Mouse (Mus musculus) hindbrain, embryonic 15.5 days (tissue): Measurements from ENCODE around the gene Nat10. TPM values are rescaled to one million over a fixed set of nuclear protein-coding genes. Genes with fewer than 3 reads are reported as not detected.

Experiments
- ATAC-seq: fragments of 200-750 bp; cut with Nextera tagmentation; 2 replicates; pipeline ENCODE4 v1.8.0; 2017; ENCODE audit warnings: low read depth, moderate number of reproducible peaks, moderate TSS enrichment; ENCODE audit not compliant: low FRiP score
- H3K27ac ChIP-seq: fragments of 300-500 bp; sonication (generic); replicated peaks from 2 replicates; pipeline ENCODE4 v1.5.1; 2015; ENCODE audit warnings: mild to moderate bottlenecking, inconsistent platforms
- H3K27me3 ChIP-seq: fragments of 300-500 bp; sonication (generic); 2 replicates; pipeline ENCODE4 v1.6.1; 2015; ENCODE audit warnings: control low read depth, inconsistent platforms
- H3K36me3 ChIP-seq: fragments of 300-500 bp; sonication (generic); 2 replicates; pipeline ENCODE4 v1.6.1; 2015; ENCODE audit warnings: control low read depth, inconsistent platforms
- H3K4me1 ChIP-seq: fragments of 300-500 bp; sonication (generic); replicated peaks from 2 replicates; pipeline ENCODE4 v1.6.1; 2015; ENCODE audit warnings: control low read depth, inconsistent platforms
- H3K4me2 ChIP-seq: fragments of 300-500 bp; sonication (generic); 2 replicates; pipeline ENCODE4 v1.6.1; 2015; ENCODE audit warnings: moderate library complexity, mild to moderate bottlenecking, inconsistent platforms
- H3K4me3 ChIP-seq: fragments of 300-500 bp; sonication (generic); 2 replicates; pipeline ENCODE4 v1.5.1; 2015; ENCODE audit warnings: mild to moderate bottlenecking, inconsistent platforms
- H3K9ac ChIP-seq: fragments of 300-500 bp; sonication (generic); 2 replicates; pipeline ENCODE4 v1.6.1; 2015; ENCODE audit warnings: inconsistent platforms
- H3K9me3 ChIP-seq: fragments of 300-500 bp; sonication (generic); 2 replicates; pipeline ENCODE4 v1.6.1; 2016; ENCODE audit warnings: control low read depth, inconsistent platforms
- WGBS: fragments of 180-500 bp; shearing (Covaris S2); methylation state at CpG from one replicate; pipeline ENCODE4 v1.1.7; 2015; 5-methylcytosine and 5-hydroxymethylcytosine counted together
- polyA plus RNA-seq: library from polyadenylated mRNA; unstranded; fragments of >200 nt; fragmentation: Nextera tagmentation; extraction: Ambion mirVana; gene quantifications from 2 replicates; pipeline ENCODE4 v1.2.1, GENCODE M21; 2015

Gene Nat10
- polyA plus RNA-seq, 1 experiment from 2014 or later = 20.1 TPM

DNA sequence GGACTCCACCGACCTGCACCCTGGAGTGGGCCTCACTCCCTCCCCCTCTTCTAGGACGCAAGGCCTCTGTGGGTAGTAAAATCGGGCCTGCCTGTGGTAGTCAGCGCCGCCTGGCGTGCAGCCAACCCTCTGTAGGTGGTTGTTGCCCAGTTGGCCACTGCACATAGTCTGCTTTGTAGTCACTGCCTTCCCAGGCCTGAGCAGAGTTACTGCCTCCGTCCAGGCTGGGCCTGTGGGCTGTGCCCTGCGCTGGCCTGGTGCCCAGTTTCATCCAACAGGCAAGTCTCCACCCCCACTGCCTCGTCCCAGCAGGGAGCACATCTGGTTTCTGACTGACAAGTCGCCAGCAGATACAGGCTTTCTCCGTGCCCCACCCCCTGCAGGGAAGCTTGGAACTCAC lies 54.8 kb downstream of the Nat10 start:
- Histone ChIP-seq H3K4me2 (no peak overlapping the region), H3K27me3 (no peaks in the 10 kb centered on the region), H3K4me3 (no peak overlapping the region), H3K9me3 (no peaks in the 10 kb centered on the region), H3K4me1 (peaks cover 26% of the 10 kb centered on the region), H3K36me3 (no peaks in the 10 kb centered on the region), H3K9ac (no peak overlapping the region), H3K27ac (no peak overlapping the region)
- ATAC-seq = peak; percentile 71; the same call in 1 of the 2 replicates
- WGBS = 33% methylated on average over 11 of the region's 11 CpGs

DNA sequence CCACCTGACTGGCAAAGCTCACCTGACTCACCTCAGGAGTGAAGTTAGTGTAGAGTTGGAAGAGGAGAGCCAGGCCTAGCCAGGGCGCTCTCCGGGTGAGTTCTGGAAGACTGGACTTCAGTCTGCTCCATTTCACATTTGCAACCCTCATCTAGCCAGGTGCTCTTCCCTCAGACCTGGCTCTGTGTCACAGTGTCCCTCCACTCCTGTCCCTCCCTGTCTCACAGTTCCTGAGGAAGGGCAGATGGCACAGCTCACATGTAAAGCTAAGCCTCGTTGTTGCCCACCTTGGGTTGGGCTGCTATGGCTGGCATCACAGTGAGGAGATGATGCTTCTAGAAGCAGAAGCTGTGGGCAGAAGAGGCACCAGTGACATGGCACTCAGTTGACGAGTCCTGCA lies 55.2 kb downstream of the Nat10 start:
- WGBS = 82% methylated on average over 4 of the region's 4 CpGs
- H3K36me3 ChIP-seq = no peaks in the 10 kb centered on the region
- H3K4me2 ChIP-seq = no peak overlapping the region
- H3K27me3 ChIP-seq = no peaks in the 10 kb centered on the region
- no peaks in the 10 kb centered on the region for H3K9me3 ChIP-seq
- no peak overlapping the region for H3K9ac ChIP-seq
- no peak overlapping the region for H3K4me3 ChIP-seq
- no peak for ATAC-seq
- H3K27ac ChIP-seq = no peak overlapping the region
- H3K4me1 ChIP-seq = peaks cover 26% of the 10 kb centered on the region

DNA sequence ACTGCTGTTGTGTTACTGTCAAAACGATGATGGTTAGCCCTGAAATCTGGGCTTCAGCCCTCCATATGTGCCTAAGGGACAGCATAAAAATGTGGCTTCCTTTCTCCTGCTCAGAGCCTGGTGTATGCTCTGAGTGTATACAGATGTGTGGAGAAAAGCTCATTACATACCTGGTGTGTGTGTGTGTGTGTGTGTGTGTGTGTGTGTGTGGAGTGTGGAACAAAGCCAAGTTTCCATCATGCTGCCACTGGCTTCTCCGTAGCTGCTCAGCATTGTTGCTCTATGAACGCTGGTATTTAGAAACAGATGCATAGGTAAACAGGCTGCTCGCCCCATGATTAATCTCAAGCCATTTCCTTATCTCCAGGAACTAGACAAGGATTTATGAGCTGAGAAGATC lies 57.2 kb downstream of the Nat10 start:
- Histone ChIP-seq H3K4me3 (no peak overlapping the region), H3K9ac (no peak overlapping the region), H3K4me1 (peaks cover 26% of the 10 kb centered on the region), H3K36me3 (no peaks in the 10 kb centered on the region), H3K27me3 (no peaks in the 10 kb centered on the region), H3K4me2 (no peak overlapping the region), H3K9me3 (no peaks in the 10 kb centered on the region), H3K27ac (peak overlapping the region; percentile 32)
- WGBS = 49% methylated on average over 4 of the region's 4 CpGs
- peak; percentile 55; the same call in 1 of the 2 replicates for ATAC-seq

DNA sequence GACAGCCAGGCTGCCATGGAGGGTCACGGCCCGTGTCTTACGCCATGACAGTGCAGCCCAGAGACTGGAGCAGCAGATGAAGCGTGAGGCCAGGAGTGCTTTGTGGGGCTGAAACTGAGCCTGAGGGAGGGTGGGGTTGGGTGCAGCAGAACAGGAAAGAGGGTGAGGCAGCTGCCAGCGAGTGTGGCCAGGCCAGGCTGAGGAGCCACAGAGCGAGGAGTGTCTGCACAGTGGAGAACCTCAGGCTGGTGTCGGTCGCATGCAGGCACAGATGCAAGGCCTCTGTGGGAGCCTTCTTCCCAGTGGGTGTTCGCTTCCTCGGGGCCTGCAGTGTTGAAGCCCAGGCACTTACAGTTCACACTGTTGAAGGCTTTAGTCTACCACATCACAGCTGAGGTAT lies 57.7 kb downstream of the Nat10 start:
- Histone ChIP-seq H3K4me3 (no peak overlapping the region), H3K27me3 (no peaks in the 10 kb centered on the region), H3K27ac (peak overlapping the region; percentile 32), H3K4me2 (no peak overlapping the region), H3K9ac (no peak overlapping the region), H3K4me1 (peaks cover 26% of the 10 kb centered on the region), H3K36me3 (no peaks in the 10 kb centered on the region), H3K9me3 (no peaks in the 10 kb centered on the region)
- 82% methylated on average over 10 of the region's 10 CpGs for WGBS
- no peak for ATAC-seq

DNA sequence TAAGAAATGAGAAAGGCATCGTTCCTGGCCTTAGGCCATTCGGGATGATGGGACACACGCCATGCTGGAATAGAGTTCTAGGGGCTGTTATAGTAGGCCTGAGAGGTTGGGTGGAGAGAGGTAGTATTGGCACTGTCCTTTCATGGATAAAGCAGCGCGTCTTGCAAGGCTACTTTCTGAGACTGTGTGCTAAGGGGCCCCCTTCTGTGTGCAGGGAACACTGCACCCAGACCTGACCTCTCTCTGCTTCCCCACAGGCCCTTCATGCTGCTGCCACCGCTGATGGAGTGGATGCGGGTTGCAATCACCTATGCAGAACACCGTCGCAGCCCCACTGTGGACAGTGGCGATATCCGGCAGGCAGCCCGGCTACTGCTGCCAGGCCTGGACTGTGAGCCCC lies 60.6 kb downstream of the Nat10 start:
- H3K4me1 ChIP-seq = peaks cover 11% of the 10 kb centered on the region; the same call in 1 of the 2 replicates
- H3K9me3 ChIP-seq = no peaks in the 10 kb centered on the region
- no peak for ATAC-seq
- H3K36me3 ChIP-seq = no peaks in the 10 kb centered on the region
- H3K4me3 ChIP-seq = no peak overlapping the region
- no peak overlapping the region for H3K9ac ChIP-seq
- H3K4me2 ChIP-seq = no peak overlapping the region
- no peak overlapping the region for H3K27ac ChIP-seq
- WGBS = 81% methylated on average over 12 of the region's 12 CpGs
- no peaks in the 10 kb centered on the region for H3K27me3 ChIP-seq

DNA sequence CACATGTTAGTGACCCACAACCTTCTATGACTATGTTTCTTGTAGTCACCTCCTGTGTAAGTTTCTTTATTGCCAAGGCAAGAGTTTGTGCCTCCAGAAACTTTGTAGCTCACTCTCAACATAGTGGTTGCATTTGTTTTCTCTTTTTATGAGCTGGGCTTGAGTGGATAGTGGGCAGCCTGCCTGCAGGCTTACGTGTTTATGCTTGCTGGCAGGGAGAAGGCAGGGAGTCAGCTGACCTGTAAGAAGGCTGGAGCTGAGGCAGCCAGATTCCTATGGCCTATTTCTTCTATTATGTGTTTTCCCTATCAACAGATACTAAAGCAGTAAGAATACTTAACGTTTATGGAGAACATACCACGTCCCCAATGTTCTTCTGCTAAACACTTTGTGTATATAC lies 64.9 kb downstream of the Nat10 start:
- no peaks in the 10 kb centered on the region for H3K4me1 ChIP-seq
- no peaks in the 10 kb centered on the region for H3K9me3 ChIP-seq
- ATAC-seq = no peak
- no peak overlapping the region for H3K4me2 ChIP-seq
- no peak overlapping the region for H3K27ac ChIP-seq
- no peak overlapping the region for H3K4me3 ChIP-seq
- no peak overlapping the region for H3K9ac ChIP-seq
- no peaks in the 10 kb centered on the region for H3K27me3 ChIP-seq
- H3K36me3 ChIP-seq = no peaks in the 10 kb centered on the region
- WGBS = 65% methylated on average over 3 of the region's 3 CpGs

DNA sequence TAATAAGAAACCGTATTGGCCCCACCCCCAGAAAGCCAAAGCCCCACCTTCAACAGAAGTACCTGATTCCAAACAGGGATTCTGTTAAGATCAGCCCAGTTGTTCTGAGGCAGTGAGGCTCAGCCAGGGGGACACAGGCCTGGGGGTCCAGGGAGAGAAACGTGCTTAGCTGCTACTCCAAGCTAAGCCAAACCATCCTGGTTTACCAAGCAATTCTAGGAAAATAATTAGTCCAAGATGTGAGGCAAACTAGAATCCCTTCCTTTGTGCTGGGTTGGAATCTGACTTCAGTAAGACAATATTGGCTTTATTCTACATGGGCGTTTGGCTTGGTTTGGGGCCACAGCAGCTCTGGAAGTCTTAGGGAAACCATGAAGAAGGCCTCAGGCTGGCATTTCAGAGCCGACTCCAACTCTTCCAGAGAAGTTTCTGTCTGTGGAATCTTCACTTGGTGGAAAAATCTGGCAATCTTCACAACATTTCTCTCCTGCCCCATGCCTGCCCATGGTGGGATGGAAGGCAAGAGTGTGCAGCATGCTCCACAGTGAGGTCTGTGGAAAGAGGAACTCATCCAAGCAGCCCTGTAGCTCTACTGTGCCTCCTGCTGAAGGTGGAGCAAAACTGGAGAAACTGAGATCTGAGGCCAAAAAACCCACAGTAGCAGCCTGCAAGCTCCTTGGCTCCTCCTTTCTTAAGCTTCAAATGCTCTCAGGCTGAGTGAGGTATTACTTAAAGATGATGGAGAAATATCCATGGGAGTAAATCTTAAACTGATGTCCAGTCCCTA lies 66.1 kb downstream of the Nat10 start:
- H3K4me2 ChIP-seq = no peak overlapping the region
- ATAC-seq = no peak
- H3K9ac ChIP-seq = no peak overlapping the region
- no peak overlapping the region for H3K27ac ChIP-seq
- 80% methylated on average over 4 of the region's 4 CpGs for WGBS
- no peak overlapping the region for H3K4me3 ChIP-seq
- H3K27me3 ChIP-seq = no peaks in the 10 kb centered on the region
- H3K4me1 ChIP-seq = peaks cover 12% of the 10 kb centered on the region
- H3K36me3 ChIP-seq = no peaks in the 10 kb centered on the region
- H3K9me3 ChIP-seq = no peaks in the 10 kb centered on the region

DNA sequence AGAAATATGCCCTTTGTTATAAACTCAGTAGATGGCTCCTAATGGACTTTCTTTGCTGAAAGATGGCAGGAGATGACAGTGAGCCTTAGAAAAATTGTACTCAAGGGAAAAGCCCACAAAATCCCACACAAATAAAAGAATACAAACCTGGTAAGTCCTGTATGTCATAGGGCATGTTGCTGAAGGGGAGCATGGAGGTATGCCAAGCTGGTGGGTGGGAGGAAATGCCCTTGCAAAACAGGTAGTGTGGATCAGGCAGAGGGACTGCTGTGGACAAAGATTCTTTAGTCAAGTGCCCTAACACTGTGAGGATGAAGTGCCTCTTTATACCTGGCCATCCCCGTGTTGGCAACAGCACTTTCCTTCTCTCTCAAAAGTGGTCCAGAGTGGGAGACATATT lies 68.3 kb downstream of the Nat10 start:
- Histone ChIP-seq H3K36me3 (no peaks in the 10 kb centered on the region), H3K27ac (no peak overlapping the region), H3K9ac (no peak overlapping the region), H3K27me3 (no peaks in the 10 kb centered on the region), H3K4me2 (no peak overlapping the region), H3K4me1 (peaks cover 13% of the 10 kb centered on the region), H3K9me3 (no peaks in the 10 kb centered on the region), H3K4me3 (no peak overlapping the region)
- WGBS = 94% methylated on average over 1 of the region's 1 CpGs
- no peak for ATAC-seq

DNA sequence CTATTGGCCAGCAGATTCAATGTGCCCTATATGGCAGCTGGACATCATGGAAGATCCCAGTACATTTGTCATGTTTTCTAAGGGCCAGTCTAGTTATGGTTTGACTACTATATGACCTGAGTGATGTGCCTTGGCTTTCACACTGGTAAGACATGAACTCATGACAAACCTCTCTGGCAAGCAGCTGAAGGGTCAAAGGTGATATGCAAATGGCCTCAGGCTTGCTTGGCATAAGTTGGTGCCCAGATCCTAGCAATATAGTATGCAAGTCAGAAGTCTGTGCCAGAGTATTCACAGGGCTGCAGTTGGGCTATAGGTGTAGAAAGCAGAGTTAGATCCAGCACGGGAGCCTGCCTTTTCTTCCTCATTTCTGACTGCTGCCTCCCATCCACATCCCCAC lies 69.8 kb downstream of the Nat10 start:
- WGBS = 67% methylated on average over 1 of the region's 1 CpGs
- Histone ChIP-seq H3K36me3 (no peaks in the 10 kb centered on the region), H3K27me3 (no peaks in the 10 kb centered on the region), H3K9me3 (no peaks in the 10 kb centered on the region), H3K4me1 (peaks cover 13% of the 10 kb centered on the region), H3K27ac (peak overlapping the region; percentile 49; the same call in 1 of the 2 replicates), H3K4me2 (no peak overlapping the region), H3K9ac (no peak overlapping the region), H3K4me3 (no peak overlapping the region)
- no peak for ATAC-seq

DNA sequence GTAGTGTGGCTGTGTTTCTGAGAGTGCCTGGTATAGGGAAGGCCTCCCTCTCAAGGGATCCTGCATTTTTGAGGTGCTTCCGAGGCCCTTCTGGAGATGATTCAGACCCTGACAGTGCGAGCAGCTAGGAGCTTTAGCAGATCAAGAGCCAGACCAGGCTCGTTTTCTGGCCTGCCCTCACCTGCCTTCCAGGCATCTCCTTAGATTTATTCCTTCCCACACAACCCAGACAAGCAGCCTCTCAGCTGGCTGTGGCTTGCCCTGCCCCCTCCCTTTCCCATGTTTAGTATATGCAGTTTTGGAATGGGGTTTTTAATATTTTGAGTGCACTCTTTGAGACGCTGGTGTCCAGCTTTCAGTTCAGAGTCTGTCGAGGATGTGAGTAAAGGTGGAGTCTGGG lies 70.2 kb downstream of the Nat10 start:
- peaks cover 13% of the 10 kb centered on the region for H3K4me1 ChIP-seq
- peak overlapping the region; percentile 49 for H3K27ac ChIP-seq
- 41% methylated on average over 5 of the region's 5 CpGs for WGBS
- H3K9ac ChIP-seq = no peak overlapping the region
- H3K27me3 ChIP-seq = no peaks in the 10 kb centered on the region
- H3K4me2 ChIP-seq = no peak overlapping the region
- no peak overlapping the region for H3K4me3 ChIP-seq
- peak; percentile 31; the same call in 1 of the 2 replicates for ATAC-seq
- no peaks in the 10 kb centered on the region for H3K9me3 ChIP-seq
- H3K36me3 ChIP-seq = no peaks in the 10 kb centered on the region

DNA sequence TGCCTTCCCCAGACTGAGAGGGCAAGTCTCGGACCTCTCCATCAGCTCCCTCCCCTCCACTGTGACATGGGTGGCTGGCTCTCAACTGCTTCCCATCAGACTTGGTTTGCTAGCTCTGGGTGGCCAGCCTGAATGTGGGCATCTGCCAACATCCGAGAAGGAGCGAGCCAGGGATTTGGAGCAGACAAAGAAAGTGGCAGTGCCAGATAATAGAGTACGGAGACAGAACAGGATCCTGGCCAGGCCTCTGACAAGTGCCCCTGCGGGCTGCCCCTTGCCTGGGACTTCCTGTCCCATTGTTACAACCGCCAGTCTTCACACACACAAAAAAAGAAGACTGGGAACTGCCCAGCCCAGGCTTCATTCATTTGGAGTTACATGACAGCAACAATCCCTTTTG lies 70.6 kb downstream of the Nat10 start:
- Histone ChIP-seq H3K36me3 (no peaks in the 10 kb centered on the region), H3K9me3 (no peaks in the 10 kb centered on the region), H3K27ac (peak overlapping the region; percentile 49), H3K4me1 (peaks cover 13% of the 10 kb centered on the region), H3K27me3 (no peaks in the 10 kb centered on the region), H3K9ac (no peak overlapping the region), H3K4me2 (no peak overlapping the region), H3K4me3 (no peak overlapping the region)
- peak; percentile 92 for ATAC-seq
- 12% methylated on average over 6 of the region's 6 CpGs for WGBS

DNA sequence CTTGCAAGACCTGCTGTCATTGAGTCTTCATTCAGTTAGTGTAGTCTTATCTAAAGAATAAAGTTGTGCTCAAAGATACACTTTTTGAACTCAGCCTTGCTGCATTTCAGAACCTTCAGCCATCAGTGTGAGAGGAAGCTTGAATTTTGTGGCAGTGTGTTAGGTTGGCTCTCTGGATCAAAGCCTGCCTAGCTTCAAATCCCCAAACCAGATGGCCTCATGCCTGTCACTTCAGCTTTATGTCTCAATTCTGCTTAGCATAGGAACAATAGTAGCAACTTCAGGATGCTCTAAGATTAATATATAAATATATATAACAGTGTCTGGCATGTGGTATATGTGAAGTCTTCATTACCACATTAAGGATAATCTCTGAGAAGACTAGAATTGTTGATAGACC lies 73.2 kb downstream of the Nat10 start:
- no peaks in the 10 kb centered on the region for H3K36me3 ChIP-seq
- no peak for ATAC-seq
- peaks cover 20% of the 10 kb centered on the region for H3K4me1 ChIP-seq
- no peak overlapping the region for H3K4me3 ChIP-seq
- no peak overlapping the region for H3K4me2 ChIP-seq
- H3K27ac ChIP-seq = no peak overlapping the region
- no peaks in the 10 kb centered on the region for H3K9me3 ChIP-seq
- H3K9ac ChIP-seq = no peak overlapping the region
- H3K27me3 ChIP-seq = no peaks in the 10 kb centered on the region

DNA sequence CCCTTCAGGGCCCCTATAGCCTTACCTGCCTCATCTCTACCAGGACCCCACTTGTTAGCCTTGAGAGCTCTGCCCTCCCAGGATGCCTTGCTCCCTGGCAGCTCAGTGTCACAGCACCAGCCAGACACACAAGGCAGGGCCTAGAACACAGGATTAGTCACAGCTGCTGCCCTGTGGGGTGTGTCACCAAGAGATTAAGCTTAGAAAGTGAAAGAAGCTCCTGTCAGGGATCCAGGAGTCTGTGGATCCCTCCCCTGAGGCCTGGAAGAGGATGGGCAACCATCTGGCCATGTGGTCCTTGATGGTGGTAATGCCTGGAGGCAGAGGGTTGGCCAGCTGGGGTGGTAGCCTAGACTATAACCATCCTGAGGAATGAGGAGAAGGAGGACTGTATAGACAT lies 73.9 kb downstream of the Nat10 start:
- Histone ChIP-seq H3K4me1 (peaks cover 28% of the 10 kb centered on the region), H3K9ac (no peak overlapping the region), H3K4me3 (no peak overlapping the region), H3K27me3 (no peaks in the 10 kb centered on the region), H3K27ac (no peak overlapping the region), H3K4me2 (no peak overlapping the region), H3K36me3 (no peaks in the 10 kb centered on the region), H3K9me3 (no peaks in the 10 kb centered on the region)
- ATAC-seq = no peak
